Mouse (Mus musculus): Measurements from ENCODE around the gene Mknk2. TPM values are rescaled to one million over a fixed set of nuclear protein-coding genes. Genes with fewer than 3 reads are reported as not detected.

The Mknk2 gene
- polyA plus RNA-seq, 1 experiment from 2014 or later, result 124 TPM

- Histone ChIP-seq H3K4me2 (no peak overlapping the region), H3K36me3 (peaks cover 81% of the 10 kb centered on the region), H3K4me1 (peaks cover 47% of the 10 kb centered on the region), H3K27me3 (replicated peaks) (no peaks in the 10 kb centered on the region), H3K27ac (peak overlapping the region; percentile 98), H3K9me3 (replicated peaks) (no peaks in the 10 kb centered on the region), H3K4me3 (no peak overlapping the region), H3K9ac (peak overlapping the region; percentile 1; the same call in 1 of the 2 replicates)
- WGBS (ENCODE audit: insufficient replicate concordance), result 76% methylated on average over 3 of the region's 3 CpGs
- no peak for ATAC-seq
Observed at GRCm38 (mm10) chr10:80686617-80687016, 8.7 kb upstream of the Mknk2 start.

- ATAC-seq, result peak; percentile 85
- H3K9me3 ChIP-seq (replicated peaks), result no peaks in the 10 kb centered on the region
- H3K4me1 ChIP-seq, result peaks cover 48% of the 10 kb centered on the region
- H3K9ac ChIP-seq, result peak overlapping the region; percentile 73
- H3K27me3 ChIP-seq (replicated peaks), result no peaks in the 10 kb centered on the region
- H3K4me3 ChIP-seq, result peak overlapping the region; percentile 25
- H3K36me3 ChIP-seq, result peaks cover 65% of the 10 kb centered on the region
- H3K4me2 ChIP-seq, result peak overlapping the region; percentile 67
- WGBS (ENCODE audit: insufficient replicate concordance), result 26% methylated on average over 4 of the region's 4 CpGs
- peak overlapping the region; percentile 98 for H3K27ac ChIP-seq
Observed at GRCm38 (mm10) chr10:80684984-80685383, 7.1 kb upstream of the Mknk2 start.

- peak; percentile 69 for ATAC-seq
- Histone ChIP-seq H3K27ac (peak overlapping the region; percentile 98), H3K9ac (peak overlapping the region; percentile 73), H3K27me3 (replicated peaks) (no peaks in the 10 kb centered on the region), H3K4me3 (no peak overlapping the region), H3K4me1 (peaks cover 56% of the 10 kb centered on the region), H3K4me2 (peak overlapping the region; percentile 67), H3K9me3 (replicated peaks) (no peaks in the 10 kb centered on the region), H3K36me3 (peaks cover 57% of the 10 kb centered on the region)
- 46% methylated on average over 6 of the region's 6 CpGs for WGBS (ENCODE audit: insufficient replicate concordance)
Observed at GRCm38 (mm10) chr10:80684214-80684613, 6.3 kb upstream of the Mknk2 start.

GRCm38 (mm10) chr10:80683647-80684046, 5.7 kb upstream of the Mknk2 start:
- Histone ChIP-seq H3K36me3 (peaks cover 51% of the 10 kb centered on the region), H3K4me2 (no peak overlapping the region), H3K4me3 (no peak overlapping the region), H3K4me1 (peaks cover 62% of the 10 kb centered on the region), H3K27me3 (replicated peaks) (no peaks in the 10 kb centered on the region), H3K27ac (peak overlapping the region; percentile 98), H3K9me3 (replicated peaks) (no peaks in the 10 kb centered on the region), H3K9ac (peak overlapping the region; percentile 73; the same call in 1 of the 2 replicates)
- ATAC-seq, result no peak
- 83% methylated on average over 1 of the region's 1 CpGs for WGBS (ENCODE audit: insufficient replicate concordance)

- H3K9me3 ChIP-seq (replicated peaks), result no peaks in the 10 kb centered on the region
- no peak for ATAC-seq
- peak overlapping the region; percentile 33; the same call in 1 of the 2 replicates for H3K27ac ChIP-seq
- no peaks in the 10 kb centered on the region for H3K27me3 ChIP-seq (replicated peaks)
- no peak overlapping the region for H3K9ac ChIP-seq
- peaks cover 73% of the 10 kb centered on the region for H3K4me1 ChIP-seq
- H3K4me2 ChIP-seq, result no peak overlapping the region
- H3K36me3 ChIP-seq, result peaks cover 39% of the 10 kb centered on the region
- WGBS (ENCODE audit: insufficient replicate concordance), result 89% methylated on average over 6 of the region's 6 CpGs
- no peak overlapping the region for H3K4me3 ChIP-seq
Observed at GRCm38 (mm10) chr10:80682003-80682402, 4.1 kb upstream of the Mknk2 start.

GRCm38 (mm10) chr10:80680260-80680696, 2.4 kb upstream of the Mknk2 start:
- peaks cover 63% of the 10 kb centered on the region for H3K4me1 ChIP-seq
- ATAC-seq, result no peak

GRCm38 (mm10) chr10:80679556-80680259, 1.8 kb upstream of the Mknk2 start:
- H3K36me3 ChIP-seq, result peaks cover 16% of the 10 kb centered on the region; the same call in 1 of the 2 replicates
- 57% methylated on average over 9 of the region's 9 CpGs for WGBS (ENCODE audit: insufficient replicate concordance)
- peak overlapping the region; percentile 19 for H3K9ac ChIP-seq
- ATAC-seq, result no peak
- no peaks in the 10 kb centered on the region for H3K9me3 ChIP-seq (replicated peaks)
- peaks cover 63% of the 10 kb centered on the region for H3K4me1 ChIP-seq
- H3K27ac ChIP-seq, result peak overlapping the region; percentile 100
- H3K4me3 ChIP-seq, result no peak overlapping the region
- 0 out of 2 replicates have a peak overlapping the region, but pooled peaks have one; percentile 92 for H3K4me2 ChIP-seq
- H3K27me3 ChIP-seq (replicated peaks), result no peaks in the 10 kb centered on the region

More at GRCm38 (mm10) chr10:80680260-80680696, 2.4 kb upstream of the Mknk2 start:
- WGBS (ENCODE audit: insufficient replicate concordance), result 63% methylated on average over 2 of the region's 2 CpGs
- Histone ChIP-seq H3K9ac (peak overlapping the region; percentile 19; the same call in 1 of the 2 replicates), H3K27ac (peak overlapping the region; percentile 100), H3K9me3 (replicated peaks) (no peaks in the 10 kb centered on the region), H3K4me2 (no peak overlapping the region), H3K36me3 (peaks cover 21% of the 10 kb centered on the region), H3K4me3 (no peak overlapping the region), H3K27me3 (replicated peaks) (no peaks in the 10 kb centered on the region)

- H3K27ac ChIP-seq, result peak overlapping the region; percentile 100
- peak overlapping the region; percentile 90 for H3K9ac ChIP-seq
- H3K4me3 ChIP-seq, result peak overlapping the region; percentile 91
- no peaks in the 10 kb centered on the region for H3K27me3 ChIP-seq (replicated peaks)
- ATAC-seq, result no peak
- H3K4me2 ChIP-seq, result peak overlapping the region; percentile 92
- peaks cover 16% of the 10 kb centered on the region for H3K36me3 ChIP-seq
- H3K4me1 ChIP-seq, result peaks cover 63% of the 10 kb centered on the region
- WGBS (ENCODE audit: insufficient replicate concordance), result 16% methylated on average over 10 of the region's 10 CpGs
- no peaks in the 10 kb centered on the region for H3K9me3 ChIP-seq (replicated peaks)
Observed at GRCm38 (mm10) chr10:80678601-80679377, 877 bp upstream of the Mknk2 start.

- peak overlapping the region; percentile 90 for H3K9ac ChIP-seq
- H3K4me2 ChIP-seq, result peak overlapping the region; percentile 92
- no peak for ATAC-seq
- H3K4me1 ChIP-seq, result peaks cover 72% of the 10 kb centered on the region
- 7% methylated on average over 9 of the region's 9 CpGs for WGBS (ENCODE audit: insufficient replicate concordance)
- no peaks in the 10 kb centered on the region for H3K9me3 ChIP-seq (replicated peaks)
- H3K27me3 ChIP-seq (replicated peaks), result no peaks in the 10 kb centered on the region
- H3K36me3 ChIP-seq, result peaks cover 20% of the 10 kb centered on the region
- peak overlapping the region; percentile 91 for H3K4me3 ChIP-seq
- peak overlapping the region; percentile 100 for H3K27ac ChIP-seq
Observed at GRCm38 (mm10) chr10:80677128-80677875, 610 bp downstream of the Mknk2 start.

- under 1% methylated on average over 49 of the region's 78 CpGs for WGBS (ENCODE audit: insufficient replicate concordance)
- Histone ChIP-seq H3K36me3 (peaks cover 29% of the 10 kb centered on the region), H3K27me3 (replicated peaks) (no peaks in the 10 kb centered on the region), H3K4me1 (peaks cover 81% of the 10 kb centered on the region), H3K4me2 (peak overlapping the region; percentile 92), H3K9me3 (replicated peaks) (no peaks in the 10 kb centered on the region), H3K27ac (peak overlapping the region; percentile 100), H3K4me3 (peak overlapping the region; percentile 91), H3K9ac (peak overlapping the region; percentile 98)
- peak; percentile 85 for ATAC-seq
Observed at GRCm38 (mm10) chr10:80676198-80676928, 1.5 kb downstream of the Mknk2 start.
